Mouse (Mus musculus): ENCODE measurements around the gene Pwwp2b. TPM values are rescaled to one million over a fixed set of nuclear protein-coding genes. Genes with fewer than 3 reads are reported as not detected.

The Pwwp2b gene
- polyA plus RNA-seq, 1 experiment from 2014 or later, result 6.3 TPM

DNA sequence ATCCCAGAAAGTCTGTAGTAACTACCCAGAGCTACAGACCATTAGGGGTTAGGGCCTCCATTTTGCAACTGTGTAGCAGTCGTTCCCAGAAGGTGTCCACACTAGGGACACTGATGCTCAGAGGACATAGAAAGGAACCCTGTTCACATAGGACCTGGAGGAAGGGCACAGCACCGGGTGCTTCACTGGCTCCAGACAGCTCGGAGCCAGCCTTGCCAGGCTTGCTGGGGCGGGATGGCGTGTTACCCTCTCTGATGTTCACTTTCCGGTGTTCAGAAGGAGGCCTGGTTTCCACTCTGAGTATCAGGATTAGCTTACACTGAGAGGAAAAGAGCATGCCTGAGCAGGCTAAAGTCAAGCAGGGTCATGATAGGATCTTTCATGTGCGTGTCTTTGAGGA is 32.3 kb upstream of the Pwwp2b start:
- H3K27ac ChIP-seq (replicated peaks), result no peak overlapping the region
- no peaks in the 10 kb centered on the region for H3K9me3 ChIP-seq
- no peak overlapping the region for H3K4me2 ChIP-seq
- 93% methylated on average over 7 of the region's 7 CpGs for WGBS
- no peak for ATAC-seq (ENCODE audit: low FRiP score, low read depth)
- no peak overlapping the region for H3K9ac ChIP-seq
- no peak overlapping the region for H3K4me3 ChIP-seq
- no peaks in the 10 kb centered on the region for H3K36me3 ChIP-seq
- no peaks in the 10 kb centered on the region for H3K27me3 ChIP-seq
- peaks cover 13% of the 10 kb centered on the region for H3K4me1 ChIP-seq (replicated peaks)

DNA sequence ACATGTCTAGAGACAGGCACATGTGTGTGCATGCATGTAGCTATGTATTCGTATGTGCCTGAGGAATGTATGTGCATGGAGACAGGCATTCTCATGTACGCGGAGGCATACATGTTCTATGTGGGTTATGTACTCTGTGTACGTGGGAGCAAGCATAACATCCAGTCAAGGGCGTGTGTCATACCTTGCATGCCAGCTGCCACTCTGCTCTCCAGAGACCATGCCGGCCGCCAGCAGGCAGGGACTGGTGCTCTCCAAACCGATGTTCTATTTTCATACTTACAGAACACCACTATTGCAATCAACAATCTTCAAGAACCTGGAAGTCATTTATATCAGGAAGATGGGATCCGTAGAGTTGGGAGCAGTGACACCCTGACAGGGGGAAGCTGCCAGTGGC is 31.8 kb upstream of the Pwwp2b start:
- Histone ChIP-seq H3K4me3 (no peak overlapping the region), H3K4me1 (replicated peaks) (peaks cover 13% of the 10 kb centered on the region), H3K4me2 (no peak overlapping the region), H3K36me3 (no peaks in the 10 kb centered on the region), H3K27me3 (no peaks in the 10 kb centered on the region), H3K9me3 (no peaks in the 10 kb centered on the region), H3K9ac (no peak overlapping the region), H3K27ac (replicated peaks) (no peak overlapping the region)
- no peak for ATAC-seq (ENCODE audit: low FRiP score, low read depth)
- WGBS, result 93% methylated on average over 9 of the region's 9 CpGs

- Histone ChIP-seq H3K27ac (replicated peaks) (no peak overlapping the region), H3K36me3 (no peaks in the 10 kb centered on the region), H3K9me3 (no peaks in the 10 kb centered on the region), H3K4me3 (no peak overlapping the region), H3K9ac (no peak overlapping the region), H3K27me3 (no peaks in the 10 kb centered on the region), H3K4me2 (no peak overlapping the region), H3K4me1 (replicated peaks) (peaks cover 13% of the 10 kb centered on the region)
- 83% methylated on average over 7 of the region's 7 CpGs for WGBS
- no peak for ATAC-seq (ENCODE audit: low FRiP score, low read depth)
Measured at GRCm38 (mm10) chr7:139217046-139217445, 31.2 kb upstream of the Pwwp2b start.

GRCm38 (mm10) chr7:139218641-139219415 is 29.5 kb upstream of the Pwwp2b start:
- Histone ChIP-seq H3K4me2 (no peak overlapping the region), H3K4me1 (replicated peaks) (peaks cover 3% of the 10 kb centered on the region), H3K4me3 (no peak overlapping the region), H3K36me3 (no peaks in the 10 kb centered on the region), H3K9me3 (no peaks in the 10 kb centered on the region), H3K9ac (no peak overlapping the region), H3K27me3 (no peaks in the 10 kb centered on the region), H3K27ac (replicated peaks) (no peak overlapping the region)
- 66% methylated on average over 6 of the region's 6 CpGs for WGBS
- no peak for ATAC-seq (ENCODE audit: low FRiP score, low read depth)

DNA sequence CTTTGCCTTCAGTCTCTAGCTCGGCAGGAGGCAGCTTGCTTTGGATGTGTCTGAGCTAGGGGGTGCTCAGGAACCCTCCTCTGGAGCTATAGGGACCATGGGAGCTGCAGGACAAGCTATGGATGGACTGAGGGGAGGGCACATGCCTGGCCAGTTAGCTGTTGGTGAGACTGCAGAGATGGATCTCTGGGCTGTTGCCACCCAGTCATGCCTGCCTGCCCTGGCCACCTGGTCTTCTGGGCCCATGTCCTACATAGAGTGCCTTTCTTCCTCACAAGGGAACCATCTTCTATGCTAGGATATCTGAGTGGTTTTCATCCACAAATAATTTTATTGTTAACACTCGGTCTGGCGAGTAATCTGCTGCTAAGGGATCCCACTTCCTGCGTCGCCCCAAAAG is 28.8 kb upstream of the Pwwp2b start:
- WGBS, result 86% methylated on average over 5 of the region's 5 CpGs
- H3K4me3 ChIP-seq, result no peak overlapping the region
- H3K4me1 ChIP-seq (replicated peaks), result no peaks in the 10 kb centered on the region; the same call in 1 of the 2 replicates
- no peak overlapping the region for H3K27ac ChIP-seq (replicated peaks)
- H3K9me3 ChIP-seq, result no peaks in the 10 kb centered on the region
- no peaks in the 10 kb centered on the region for H3K27me3 ChIP-seq
- no peaks in the 10 kb centered on the region for H3K36me3 ChIP-seq
- H3K9ac ChIP-seq, result no peak overlapping the region
- H3K4me2 ChIP-seq, result no peak overlapping the region
- ATAC-seq (ENCODE audit: low FRiP score, low read depth), result no peak

GRCm38 (mm10) chr7:139220303-139220702 is 28.0 kb upstream of the Pwwp2b start:
- no peak overlapping the region for H3K27ac ChIP-seq (replicated peaks)
- H3K4me1 ChIP-seq (replicated peaks), result no peaks in the 10 kb centered on the region; the same call in 1 of the 2 replicates
- no peaks in the 10 kb centered on the region for H3K27me3 ChIP-seq
- no peaks in the 10 kb centered on the region for H3K36me3 ChIP-seq
- H3K9me3 ChIP-seq, result no peaks in the 10 kb centered on the region
- ATAC-seq (ENCODE audit: low FRiP score, low read depth), result no peak
- H3K4me3 ChIP-seq, result no peak overlapping the region
- WGBS, result 25% methylated on average over 2 of the region's 2 CpGs
- no peak overlapping the region for H3K9ac ChIP-seq
- no peak overlapping the region for H3K4me2 ChIP-seq

GRCm38 (mm10) chr7:139221072-139221471 is 27.2 kb upstream of the Pwwp2b start:
- H3K9ac ChIP-seq, result no peak overlapping the region
- 88% methylated on average over 5 of the region's 5 CpGs for WGBS
- no peak overlapping the region for H3K27ac ChIP-seq (replicated peaks)
- no peaks in the 10 kb centered on the region for H3K9me3 ChIP-seq
- ATAC-seq (ENCODE audit: low FRiP score, low read depth), result no peak
- H3K4me3 ChIP-seq, result no peak overlapping the region
- no peaks in the 10 kb centered on the region for H3K27me3 ChIP-seq
- no peaks in the 10 kb centered on the region; the same call in 1 of the 2 replicates for H3K4me1 ChIP-seq (replicated peaks)
- no peak overlapping the region for H3K4me2 ChIP-seq
- H3K36me3 ChIP-seq, result no peaks in the 10 kb centered on the region

DNA sequence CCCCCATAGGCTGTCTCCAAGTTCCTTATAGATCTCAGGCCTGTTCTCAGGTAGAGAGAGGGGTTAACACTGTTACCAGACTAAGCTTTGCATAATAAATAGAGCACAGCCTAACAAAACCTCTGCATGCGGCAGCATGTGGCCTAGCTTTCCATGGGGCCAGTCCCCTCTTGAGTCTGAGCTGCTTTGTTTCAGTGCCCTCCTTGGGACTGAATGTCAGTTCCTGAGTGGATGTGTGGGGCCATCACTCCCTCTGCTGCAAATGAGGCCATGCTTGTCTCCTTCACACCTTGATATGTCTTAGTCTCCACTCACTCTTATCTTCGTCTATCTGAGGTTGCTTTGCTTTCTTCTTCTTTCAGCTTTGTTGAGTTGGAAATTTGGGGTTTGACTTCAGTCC is 26.4 kb upstream of the Pwwp2b start:
- Histone ChIP-seq H3K4me1 (replicated peaks) (no peaks in the 10 kb centered on the region; the same call in 1 of the 2 replicates), H3K27me3 (no peaks in the 10 kb centered on the region), H3K9me3 (no peaks in the 10 kb centered on the region), H3K27ac (replicated peaks) (no peak overlapping the region), H3K36me3 (no peaks in the 10 kb centered on the region), H3K4me3 (no peak overlapping the region), H3K4me2 (no peak overlapping the region), H3K9ac (no peak overlapping the region)
- no peak for ATAC-seq (ENCODE audit: low FRiP score, low read depth)
- 64% methylated on average over 2 of the region's 2 CpGs for WGBS

- H3K4me2 ChIP-seq, result no peak overlapping the region
- 83% methylated on average over 4 of the region's 4 CpGs for WGBS
- H3K4me3 ChIP-seq, result no peak overlapping the region
- H3K27me3 ChIP-seq, result no peaks in the 10 kb centered on the region
- no peak overlapping the region for H3K9ac ChIP-seq
- no peak for ATAC-seq (ENCODE audit: low FRiP score, low read depth)
- H3K4me1 ChIP-seq (replicated peaks), result no peaks in the 10 kb centered on the region; the same call in 1 of the 2 replicates
- no peaks in the 10 kb centered on the region for H3K36me3 ChIP-seq
- no peak overlapping the region for H3K27ac ChIP-seq (replicated peaks)
- no peaks in the 10 kb centered on the region for H3K9me3 ChIP-seq
Measured at GRCm38 (mm10) chr7:139222341-139222740, 25.9 kb upstream of the Pwwp2b start.

GRCm38 (mm10) chr7:139224070-139224469 is 24.2 kb upstream of the Pwwp2b start:
- Histone ChIP-seq H3K4me3 (no peak overlapping the region), H3K36me3 (no peaks in the 10 kb centered on the region), H3K4me1 (replicated peaks) (no peaks in the 10 kb centered on the region; the same call in 1 of the 2 replicates), H3K27ac (replicated peaks) (no peak overlapping the region), H3K4me2 (no peak overlapping the region), H3K9ac (no peak overlapping the region), H3K27me3 (no peaks in the 10 kb centered on the region), H3K9me3 (no peaks in the 10 kb centered on the region)
- 93% methylated on average over 1 of the region's 1 CpGs for WGBS
- no peak for ATAC-seq (ENCODE audit: low FRiP score, low read depth)

- no peaks in the 10 kb centered on the region for H3K36me3 ChIP-seq
- H3K4me1 ChIP-seq (replicated peaks), result no peaks in the 10 kb centered on the region
- no peak overlapping the region for H3K9ac ChIP-seq
- no peak overlapping the region for H3K4me3 ChIP-seq
- 80% methylated on average over 8 of the region's 8 CpGs for WGBS
- H3K4me2 ChIP-seq, result no peak overlapping the region
- H3K27ac ChIP-seq (replicated peaks), result no peak overlapping the region
- no peaks in the 10 kb centered on the region for H3K9me3 ChIP-seq
- no peak for ATAC-seq (ENCODE audit: low FRiP score, low read depth)
- no peaks in the 10 kb centered on the region for H3K27me3 ChIP-seq
Measured at GRCm38 (mm10) chr7:139224725-139225124, 23.6 kb upstream of the Pwwp2b start.

GRCm38 (mm10) chr7:139226416-139226815 is 21.9 kb upstream of the Pwwp2b start:
- 89% methylated on average over 7 of the region's 7 CpGs for WGBS
- Histone ChIP-seq H3K9me3 (no peaks in the 10 kb centered on the region), H3K27ac (replicated peaks) (no peak overlapping the region), H3K4me2 (no peak overlapping the region), H3K4me3 (no peak overlapping the region), H3K4me1 (replicated peaks) (no peaks in the 10 kb centered on the region), H3K9ac (no peak overlapping the region), H3K27me3 (no peaks in the 10 kb centered on the region), H3K36me3 (no peaks in the 10 kb centered on the region)
- no peak for ATAC-seq (ENCODE audit: low FRiP score, low read depth)
